Mouse (Mus musculus) kidney, adult 9 months (tissue): Measurements from ENCODE around the gene Stoml1.

Experiments used
- DNase-seq: peaks from one replicate; pipeline ENCODE4 v3.0.0; 2022

The Stoml1 gene

GRCm38 (mm10) chr9:58253033-58253804 lies at the start of gene Stoml1:
Stoml1 (plus strand) TSS chr9:58253164.
- DNase-seq: peak; percentile 98

GRCm38 (mm10) chr9:58203516-58204447 lies 49.2 kb upstream of the Stoml1 start, which contains the start of the genes Islr and Islr2:
Islr (minus strand) TSS chr9:58204306.
Islr2 (minus strand) TSS chr9:58204319.
- peak; percentile 77 for DNase-seq

GRCm38 (mm10) chr9:58204448-58205000 lies 48.4 kb upstream of the Stoml1 start:
- peak; percentile 95 for DNase-seq

GRCm38 (mm10) chr9:58206013-58206412 lies 47.0 kb upstream of the Stoml1 start:
- no peak for DNase-seq

- DNase-seq: no peak
These were observed 43.3 kb upstream of the Stoml1 start for GRCm38 (mm10) chr9:58209462-58210303.

- DNase-seq: no peak
These were observed 42.7 kb upstream of the Stoml1 start for GRCm38 (mm10) chr9:58210304-58210627.

GRCm38 (mm10) chr9:58213377-58213776 lies 39.6 kb upstream of the Stoml1 start:
- no peak for DNase-seq

- DNase-seq: peak; percentile 59
These were observed 39.1 kb upstream of the Stoml1 start for GRCm38 (mm10) chr9:58213865-58214264.

- peak; percentile 75 for DNase-seq
These were observed 38.3 kb upstream of the Stoml1 start for GRCm38 (mm10) chr9:58214519-58215180.

GRCm38 (mm10) chr9:58216402-58216801 lies 36.6 kb upstream of the Stoml1 start:
- DNase-seq: peak; percentile 68

- DNase-seq: no peak
These were observed 34.4 kb upstream of the Stoml1 start for GRCm38 (mm10) chr9:58218539-58218938.

- DNase-seq: peak; percentile 58
These were observed 32.6 kb upstream of the Stoml1 start for GRCm38 (mm10) chr9:58220218-58220903.

- DNase-seq: no peak
These were observed 28.6 kb upstream of the Stoml1 start for GRCm38 (mm10) chr9:58224356-58224755.

GRCm38 (mm10) chr9:58225915-58226913 lies 26.8 kb upstream of the Stoml1 start:
- peak; percentile 60 for DNase-seq

- DNase-seq: peak; percentile 68
These were observed 24.0 kb upstream of the Stoml1 start for GRCm38 (mm10) chr9:58228777-58229466.

- no peak for DNase-seq
These were observed 21.2 kb upstream of the Stoml1 start for GRCm38 (mm10) chr9:58231746-58232145.

- no peak for DNase-seq
These were observed 20.6 kb upstream of the Stoml1 start for GRCm38 (mm10) chr9:58232374-58232773.

- no peak for DNase-seq
These were observed 18.4 kb upstream of the Stoml1 start for GRCm38 (mm10) chr9:58234502-58235015.
